Mouse (Mus musculus) ES-E14 (cell line): ENCODE data around the gene Olfr1425. TPM values are rescaled to one million over a fixed set of nuclear protein-coding genes. Genes with fewer than 3 reads are reported as not detected.
A peak's percentile ranks its signal among the peaks of the same experiment; 100 is the strongest.
"Not testable (repeated sequence)": the region's sequence is repeated elsewhere in the genome, so short reads cannot be mapped to it uniquely, and the experiment has no call there.

Source experiments
- DNase-seq: peaks from one replicate; pipeline ENCODE4 v3.0.0-alpha.2; 2013; ENCODE audit warnings: low read depth, low spot score
- H3K27ac ChIP-seq: 2 replicates; pipeline ENCODE4 v1.5.1; 2012; ENCODE audit warnings: low read depth, mild to moderate bottlenecking, low read length, moderate library complexity, mixed read lengths; ENCODE audit not compliant: poor library complexity, insufficient read depth, severe bottlenecking
- H3K36me3 ChIP-seq: 2 replicates; pipeline ENCODE4 v1.6.1; 2012; ENCODE audit warnings: mild to moderate bottlenecking, low read length, moderate library complexity, mixed read lengths; ENCODE audit not compliant: control insufficient read depth, poor library complexity, insufficient read depth, severe bottlenecking
- H3K4me1 ChIP-seq, 2 experiments: fragments of 150-350 bp in 1 of 2; sonication (generic) in 1 of 2; 2 replicates each; pipeline ENCODE4 v1.6.1; 2012; ENCODE audit warnings: low read length in 2 of 2, mild to moderate bottlenecking in 1 of 2, mixed read lengths in 1 of 2; ENCODE audit not compliant: control insufficient read depth in 2 of 2, insufficient read depth in 2 of 2, poor library complexity in 1 of 2
- H3K4me3 ChIP-seq, 2 experiments: fragments of 150-350 bp in 1 of 2; sonication (generic) in 1 of 2; 2 replicates each; pipeline ENCODE4 v1.5.1; 2012; ENCODE audit warnings: low read length in 2 of 2, low read depth in 1 of 2, mild to moderate bottlenecking in 1 of 2, mixed read lengths in 1 of 2; ENCODE audit not compliant: insufficient read depth in 1 of 2, poor library complexity in 1 of 2, severe bottlenecking in 1 of 2
- H3K9ac ChIP-seq: 2 replicates; pipeline ENCODE4 v1.6.1; 2012; ENCODE audit warnings: low read depth, mild to moderate bottlenecking, low read length, mixed read lengths; ENCODE audit not compliant: poor library complexity, insufficient read depth, severe bottlenecking
- H3K9me3 ChIP-seq: fragments of 150-350 bp; sonication (generic); 2 replicates; pipeline ENCODE4 v1.6.1; 2012; ENCODE audit warnings: low read depth, mild to moderate bottlenecking, low read length; ENCODE audit not compliant: control insufficient read depth, insufficient read depth
- CHD2 ChIP-seq: IDR thresholded peaks from 2 replicates; pipeline ENCODE4 v1.6.1; 2014; ENCODE audit warnings: mild to moderate bottlenecking, low read depth, low read length, inconsistent platforms
- HCFC1 ChIP-seq: IDR thresholded peaks from 2 replicates; pipeline ENCODE4 v1.6.1; 2012; ENCODE audit warnings: low read length, inconsistent platforms, borderline replicate concordance; ENCODE audit not compliant: insufficient read depth
- MAFK ChIP-seq: IDR thresholded peaks from 2 replicates; pipeline ENCODE4 v1.6.1; 2014; ENCODE audit warnings: mild to moderate bottlenecking, low read depth, low read length, inconsistent platforms; ENCODE audit not compliant: insufficient read depth
- ZC3H11A ChIP-seq: IDR thresholded peaks from 2 replicates; pipeline ENCODE4 v1.6.1; 2012; ENCODE audit warnings: low read depth, mild to moderate bottlenecking, inconsistent platforms, low read length, borderline replicate concordance
- ZNF384 ChIP-seq: IDR thresholded peaks from 2 replicates; pipeline ENCODE4 v1.6.1; 2012; ENCODE audit warnings: low read depth, low read length, inconsistent platforms
- in situ Hi-C, 2 experiments: fragments of 600-800 bp; cut with MboI; formaldehyde crosslinking; loops; one replicate each; pipeline ENCODE4 v1.15.1; 2025; ENCODE audit warnings: low sequenced_read_pairs in 2 of 2, inconsistent platforms in 1 of 2; ENCODE audit not compliant: unreplicated experiment in 2 of 2
- total RNA-seq: library from RNA; depleted of rRNA; stranded (reverse); fragments of 300-350 nt; gene quantifications from 2 replicates; pipeline ENCODE4 v1.2.3, GENCODE M21; 2012; rRNA removed

Olfr1425 gene
- total RNA-seq, result 0.21 TPM in 1 of 2 replicates, not detected in the other

- in situ Hi-C loops, H3K27ac ChIP-seq, H3K9ac ChIP-seq, H3K4me1 ChIP-seq, DNase-seq, H3K4me3 ChIP-seq, H3K9me3 ChIP-seq, H3K36me3 ChIP-seq: not testable (repeated sequence)
Observed at GRCm38 (mm10) chr19:12077631-12078030, at the start of gene Olfr1425. Gene Olfr1425 (minus strand): TSS chr19:12077731.

GRCm38 (mm10) chr19:12123103-12123502, 45.6 kb upstream of the Olfr1425 start, which contains the start of gene Olfr76:
Gene Olfr76 (minus strand): TSS chr19:12123203.
- Histone ChIP-seq H3K4me3 (no peak within 1 kb of the TSS), H3K4me1 (no peaks in the 10 kb centered on the region), H3K9ac (no peak within 1 kb of the TSS), H3K27ac (no peak within 1 kb of the TSS), H3K9me3 (no peaks in the 10 kb centered on the region), H3K36me3 (no peaks in the 10 kb centered on the region)
- DNase-seq, result no peak
- TF ChIP-seq ZC3H11A (no peak), HCFC1 (no peak), ZNF384 (no peak), MAFK (no peak), CHD2 (no peak)
- in situ Hi-C loops, result no loop called here

GRCm38 (mm10) chr19:12116464-12116863, 38.9 kb upstream of the Olfr1425 start:
- H3K4me3 ChIP-seq, result no peak overlapping the region
- H3K4me1 ChIP-seq, result no peaks in the 10 kb centered on the region
- no peak overlapping the region for H3K9ac ChIP-seq
- no peak for DNase-seq
- no peaks in the 10 kb centered on the region for H3K36me3 ChIP-seq
- in situ Hi-C loops, result no loop called here
- H3K27ac ChIP-seq, result no peak overlapping the region
- no peaks in the 10 kb centered on the region for H3K9me3 ChIP-seq
- TF ChIP-seq ZC3H11A (no peak), HCFC1 (no peak), MAFK (peak; percentile 84)

GRCm38 (mm10) chr19:12115797-12116196, 38.3 kb upstream of the Olfr1425 start, which contains the start of gene Olfr1428:
Gene Olfr1428 (minus strand): TSS chr19:12115897.
- H3K4me1 ChIP-seq, result no peaks in the 10 kb centered on the region
- no peak within 1 kb of the TSS for H3K9ac ChIP-seq
- H3K27ac ChIP-seq, result no peak within 1 kb of the TSS
- TF ChIP-seq MAFK (no peak), HCFC1 (no peak), ZC3H11A (no peak), CHD2 (no peak), ZNF384 (no peak)
- H3K9me3 ChIP-seq, result no peaks in the 10 kb centered on the region
- in situ Hi-C loops, result no loop called here
- H3K36me3 ChIP-seq, result no peaks in the 10 kb centered on the region
- DNase-seq, result no peak
- H3K4me3 ChIP-seq, result no peak within 1 kb of the TSS

- in situ Hi-C loops, result no loop called here
- no peak overlapping the region for H3K9ac ChIP-seq
- no peaks in the 10 kb centered on the region for H3K36me3 ChIP-seq
- TF ChIP-seq ZNF384 (no peak), HCFC1 (no peak), MAFK (peak; percentile 62; the same call in 1 of the 2 replicates), CHD2 (no peak), ZC3H11A (no peak)
- no peak overlapping the region for H3K27ac ChIP-seq
- no peak overlapping the region for H3K4me3 ChIP-seq
- DNase-seq, result no peak
- H3K9me3 ChIP-seq, result no peaks in the 10 kb centered on the region
- no peaks in the 10 kb centered on the region for H3K4me1 ChIP-seq
Observed at GRCm38 (mm10) chr19:12113807-12114206, 36.3 kb upstream of the Olfr1425 start.
